Mouse (Mus musculus) left cerebral cortex, adult 2 months (tissue): Measurements from ENCODE around the gene Numb. TPM values are rescaled to one million over a fixed set of nuclear protein-coding genes. Genes with fewer than 3 reads are reported as not detected.
"Not testable (repeated sequence)": the region's sequence is repeated elsewhere in the genome, so short reads cannot be mapped to it uniquely, and the experiment has no call there.

ENCODE experiments used
- DNase-seq, 2 experiments: peaks; one replicate each; pipeline ENCODE4 v3.0.0; 2021 to 2022; ENCODE audit warnings: low spot score in 2 of 2, mixed read lengths in 1 of 2; ENCODE audit errors: extremely low spot score in 1 of 2
- H3K27ac ChIP-seq: fragments of 200-600 bp; 2 replicates; pipeline ENCODE4 v1.8.1; 2022
- H3K4me3 ChIP-seq: fragments of 200-600 bp; 2 replicates; pipeline ENCODE4 v1.8.1; 2022
- CTCF ChIP-seq: fragments of 200-600 bp; IDR thresholded peaks from 2 replicates; pipeline ENCODE4 v1.8.1; 2022; ENCODE audit warnings: antibody characterized with exemption, mild to moderate bottlenecking, moderate library complexity
- intact Hi-C: fragments of 180-260 bp; cut with DNase I; formaldehyde crosslinking; loops from one replicate; pipeline ENCODE4 v1.15.1; 2025
- total RNA-seq, 2 experiments: library from RNA; stranded (reverse); gene quantifications; 2 replicates each; pipeline ENCODE4 v1.2.3; 2021

The Numb gene
- total RNA-seq, 2 experiments from 2014 or later, result 70.0 to 81.1 TPM

- DNase-seq, result no peak
- intact Hi-C loops, result no loop called here
- no peak for TF ChIP-seq CTCF
These were observed 18.3 kb upstream of the Numb start for GRCm38 (mm10) chr12:83940031-83940430.

GRCm38 (mm10) chr12:83939332-83939731, 17.6 kb upstream of the Numb start:
- Histone ChIP-seq H3K27ac (no peak overlapping the region), H3K4me3 (no peak overlapping the region)
- intact Hi-C loops, result loop anchor here (5.0 kb wide), 1 partner anchor 227 kb away; no protein-coding TSS in a partner anchor
- TF ChIP-seq CTCF, result no peak
- DNase-seq, result no peak

More at GRCm38 (mm10) chr12:83940031-83940430, 18.3 kb upstream of the Numb start:
- Histone ChIP-seq H3K27ac (no peak overlapping the region), H3K4me3 (no peak overlapping the region)

GRCm38 (mm10) chr12:83938592-83938991, 16.9 kb upstream of the Numb start:
- intact Hi-C loops, result loop anchor here (5.0 kb wide), 1 partner anchor 226 kb away; no protein-coding TSS in a partner anchor
- H3K27ac ChIP-seq, H3K4me3 ChIP-seq, DNase-seq: not testable (repeated sequence)

- intact Hi-C loops, result loop anchor here (5.0 kb wide), 1 partner anchor 225 kb away; no protein-coding TSS in a partner anchor
- H3K27ac ChIP-seq, result no peak overlapping the region
- no peak for DNase-seq
- no peak overlapping the region for H3K4me3 ChIP-seq
- peak; percentile 40 for TF ChIP-seq CTCF
These were observed 15.9 kb upstream of the Numb start for GRCm38 (mm10) chr12:83937600-83937999.

GRCm38 (mm10) chr12:83929186-83929804, 7.6 kb upstream of the Numb start:
- Histone ChIP-seq H3K27ac (peak overlapping the region; percentile 28; the same call in 1 of the 2 replicates), H3K4me3 (no peak overlapping the region)
- intact Hi-C loops, result no loop called here
- TF ChIP-seq CTCF, result no peak
- no peak for DNase-seq

GRCm38 (mm10) chr12:83927747-83928146, 6.0 kb upstream of the Numb start:
- H3K4me3 ChIP-seq, result no peak overlapping the region
- intact Hi-C loops, result no loop called here
- no peak for TF ChIP-seq CTCF
- H3K27ac ChIP-seq, result peak overlapping the region; percentile 56
- no peak for DNase-seq

GRCm38 (mm10) chr12:83926061-83926460, 4.3 kb upstream of the Numb start:
- no peak overlapping the region for H3K27ac ChIP-seq
- no peak for TF ChIP-seq CTCF
- intact Hi-C loops, result no loop called here
- no peak for DNase-seq
- no peak overlapping the region for H3K4me3 ChIP-seq

- TF ChIP-seq CTCF, result no peak
- DNase-seq, result no peak
- intact Hi-C loops, result no loop called here
- H3K27ac ChIP-seq, result no peak overlapping the region
- H3K4me3 ChIP-seq, result no peak overlapping the region
These were observed 3.5 kb upstream of the Numb start for GRCm38 (mm10) chr12:83925160-83925703.

- Histone ChIP-seq H3K4me3 (no peak overlapping the region), H3K27ac (peak overlapping the region; percentile 90)
- no peak for TF ChIP-seq CTCF
- intact Hi-C loops, result no loop called here
- no peak for DNase-seq
These were observed 2.6 kb upstream of the Numb start for GRCm38 (mm10) chr12:83924332-83924731.

- no peak for DNase-seq
- no peak for TF ChIP-seq CTCF
- no peak overlapping the region for H3K4me3 ChIP-seq
- intact Hi-C loops, result loop anchor here (1.0 to 2.0 kb wide), 2 partner anchors 27 to 73 kb away; partner anchors contain the start of gene Riox1
- H3K27ac ChIP-seq, result peak overlapping the region; percentile 90
These were observed 1.7 kb upstream of the Numb start for GRCm38 (mm10) chr12:83923486-83923859.

- intact Hi-C loops, result loop anchor here (1.0 to 2.0 kb wide), 2 partner anchors 28 to 73 kb away; partner anchors contain the start of gene Riox1
- H3K27ac ChIP-seq, result peak overlapping the region; percentile 90
- DNase-seq, result no peak
These were observed 1.2 kb upstream of the Numb start for GRCm38 (mm10) chr12:83922724-83923485.

More at GRCm38 (mm10) chr12:83922724-83923485, 1.2 kb upstream of the Numb start:
- H3K4me3 ChIP-seq, result peak overlapping the region; percentile 96
- TF ChIP-seq CTCF, result no peak
